Mouse (Mus musculus) liver, adult 2 months (tissue): Measurements from ENCODE around the gene Marc2. TPM values are rescaled to one million over a fixed set of nuclear protein-coding genes. Genes with fewer than 3 reads are reported as not detected.

ENCODE experiments used
- DNase-seq: peaks from one replicate; pipeline ENCODE4 v3.0.0-alpha.2; 2011; ENCODE audit warnings: low read depth, low spot score; ENCODE audit errors: extremely low read depth
- H3K27ac ChIP-seq: fragments of 200-500 bp; replicated peaks from 2 replicates; pipeline ENCODE4 v1.5.1; 2012; ENCODE audit warnings: low read depth, mild to moderate bottlenecking, control low read depth, inconsistent platforms, low read length; ENCODE audit not compliant: insufficient read depth
- H3K27me3 ChIP-seq: fragments of 200-500 bp; 2 replicates; pipeline ENCODE4 v1.6.1; 2012; ENCODE audit warnings: mild to moderate bottlenecking, moderate library complexity, low read length, inconsistent platforms; ENCODE audit not compliant: control insufficient read depth, insufficient read depth
- H3K36me3 ChIP-seq: fragments of 200-500 bp; 2 replicates; pipeline ENCODE4 v1.6.1; 2012; ENCODE audit warnings: low read length, inconsistent platforms; ENCODE audit not compliant: control insufficient read depth, insufficient read depth
- H3K4me1 ChIP-seq: fragments of 200-500 bp; 2 replicates; pipeline ENCODE4 v1.6.1; 2011; ENCODE audit warnings: low read length; ENCODE audit not compliant: control insufficient read depth, insufficient read depth
- H3K4me3 ChIP-seq: fragments of 200-500 bp; 2 replicates; pipeline ENCODE4 v1.5.1; 2011; ENCODE audit warnings: low read depth, mild to moderate bottlenecking, control low read depth, low read length, moderate library complexity; ENCODE audit not compliant: insufficient read depth
- H3K79me2 ChIP-seq: fragments of 200-500 bp; 2 replicates; pipeline ENCODE4 v1.6.1; 2012; ENCODE audit warnings: inconsistent platforms, mild to moderate bottlenecking, low read length, moderate library complexity; ENCODE audit not compliant: control insufficient read depth, insufficient read depth
- H3K9ac ChIP-seq: fragments of 200-500 bp; 2 replicates; pipeline ENCODE4 v1.6.1; 2012; ENCODE audit warnings: low read depth, mild to moderate bottlenecking, control low read depth, inconsistent platforms, low read length
- CTCF ChIP-seq: fragments of 200-500 bp; IDR thresholded peaks from 2 replicates; pipeline ENCODE4 v1.5.1; 2011; ENCODE audit warnings: low read depth, low read length, control low read depth
- POLR2A ChIP-seq: fragments of 200-500 bp; IDR thresholded peaks from 2 replicates; pipeline ENCODE4 v1.6.1; 2011; ENCODE audit warnings: low read length, control low read depth; ENCODE audit not compliant: insufficient read depth; ENCODE audit errors: extremely low read depth
- WGBS: fragments of 180-500 bp; shearing (Covaris S2); methylation state at CpG from one replicate; pipeline ENCODE4 v1.1.7; 2018; 5-methylcytosine and 5-hydroxymethylcytosine counted together
- polyA plus RNA-seq: library from polyadenylated mRNA; depleted of rRNA; stranded (reverse); fragments of >200 nt; gene quantifications from 2 replicates; pipeline ENCODE4 v1.2.3, GENCODE M21; 2012; rRNA removed
- total RNA-seq: library from RNA; depleted of rRNA; stranded (reverse); fragments of >200 nt; gene quantifications from 2 replicates; pipeline ENCODE4 v1.2.3, GENCODE M21; 2014; rRNA removed

The Marc2 gene
- total RNA-seq (563 and 653 TPM in 2 replicates), polyA plus RNA-seq (365 and 397 TPM in 2 replicates)

GRCm38 (mm10) chr1:184846092-184846750 is at the start of gene Marc2:
Gene Marc2, minus strand, starts transcription at chr1:184846451.
- Histone ChIP-seq H3K27ac (peak within 1 kb of the TSS; percentile 89), H3K79me2 (peaks cover 35% of the 10 kb centered on the region), H3K27me3 (no peaks in the 10 kb centered on the region), H3K9ac (peak within 1 kb of the TSS; percentile 95), H3K4me3 (peak within 1 kb of the TSS; percentile 88), H3K4me1 (peaks cover 18% of the 10 kb centered on the region), H3K36me3 (no peaks in the 10 kb centered on the region)
- peak; percentile 91 for DNase-seq
- 1% methylated on average over 18 of the region's 18 CpGs for WGBS
- no peak for TF ChIP-seq POLR2A
- no peak for TF ChIP-seq CTCF

- no peak overlapping the region for H3K27ac ChIP-seq
- no peak for DNase-seq
- no peaks in the 10 kb centered on the region for H3K79me2 ChIP-seq
- no peaks in the 10 kb centered on the region for H3K36me3 ChIP-seq
- no peaks in the 10 kb centered on the region for H3K4me1 ChIP-seq
- 75% methylated on average over 3 of the region's 3 CpGs for WGBS
- no peaks in the 10 kb centered on the region for H3K27me3 ChIP-seq
- no peak overlapping the region for H3K9ac ChIP-seq
- TF ChIP-seq CTCF (peak; percentile 44; the same call in 1 of the 2 replicates), POLR2A (no peak)
- no peak overlapping the region for H3K4me3 ChIP-seq
Observed at GRCm38 (mm10) chr1:184891998-184892397, 45.7 kb upstream of the Marc2 start.

DNA sequence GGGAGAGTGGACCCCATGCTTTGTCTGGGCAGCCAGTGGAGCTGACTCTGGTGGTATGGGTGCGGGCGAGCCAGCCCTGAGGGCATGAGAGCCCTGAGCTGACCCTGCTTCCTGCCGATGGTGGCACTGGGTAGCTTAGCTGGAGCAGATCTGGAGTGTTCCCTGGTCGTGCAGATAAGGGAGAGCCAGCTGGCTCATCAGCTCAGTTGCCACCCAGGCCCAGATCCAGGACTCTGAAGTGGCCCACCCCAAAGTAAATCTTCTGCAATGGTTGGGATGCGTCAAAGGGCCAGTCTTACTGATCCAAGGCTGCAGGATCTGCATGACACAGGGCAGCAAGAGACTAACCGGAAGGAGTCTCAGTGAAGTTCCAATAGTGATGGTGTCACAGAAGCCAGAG is 43.2 kb upstream of the Marc2 start:
- Histone ChIP-seq H3K27me3 (no peaks in the 10 kb centered on the region), H3K36me3 (no peaks in the 10 kb centered on the region), H3K79me2 (no peaks in the 10 kb centered on the region), H3K4me1 (no peaks in the 10 kb centered on the region), H3K4me3 (no peak overlapping the region), H3K27ac (no peak overlapping the region), H3K9ac (no peak overlapping the region)
- 66% methylated on average over 6 of the region's 6 CpGs for WGBS
- no peak for TF ChIP-seq POLR2A
- no peak for TF ChIP-seq CTCF
- DNase-seq: no peak

- Histone ChIP-seq H3K4me1 (peaks cover 2% of the 10 kb centered on the region; the same call in 1 of the 2 replicates), H3K27me3 (no peaks in the 10 kb centered on the region), H3K36me3 (no peaks in the 10 kb centered on the region), H3K9ac (no peak overlapping the region), H3K79me2 (peaks cover 13% of the 10 kb centered on the region; the same call in 1 of the 2 replicates), H3K27ac (no peak overlapping the region), H3K4me3 (no peak overlapping the region)
- no peak for DNase-seq
- TF ChIP-seq CTCF: no peak
- TF ChIP-seq POLR2A: no peak
- WGBS: 94% methylated on average over 1 of the region's 1 CpGs
Observed at GRCm38 (mm10) chr1:184886160-184886559, 39.9 kb upstream of the Marc2 start.

DNA sequence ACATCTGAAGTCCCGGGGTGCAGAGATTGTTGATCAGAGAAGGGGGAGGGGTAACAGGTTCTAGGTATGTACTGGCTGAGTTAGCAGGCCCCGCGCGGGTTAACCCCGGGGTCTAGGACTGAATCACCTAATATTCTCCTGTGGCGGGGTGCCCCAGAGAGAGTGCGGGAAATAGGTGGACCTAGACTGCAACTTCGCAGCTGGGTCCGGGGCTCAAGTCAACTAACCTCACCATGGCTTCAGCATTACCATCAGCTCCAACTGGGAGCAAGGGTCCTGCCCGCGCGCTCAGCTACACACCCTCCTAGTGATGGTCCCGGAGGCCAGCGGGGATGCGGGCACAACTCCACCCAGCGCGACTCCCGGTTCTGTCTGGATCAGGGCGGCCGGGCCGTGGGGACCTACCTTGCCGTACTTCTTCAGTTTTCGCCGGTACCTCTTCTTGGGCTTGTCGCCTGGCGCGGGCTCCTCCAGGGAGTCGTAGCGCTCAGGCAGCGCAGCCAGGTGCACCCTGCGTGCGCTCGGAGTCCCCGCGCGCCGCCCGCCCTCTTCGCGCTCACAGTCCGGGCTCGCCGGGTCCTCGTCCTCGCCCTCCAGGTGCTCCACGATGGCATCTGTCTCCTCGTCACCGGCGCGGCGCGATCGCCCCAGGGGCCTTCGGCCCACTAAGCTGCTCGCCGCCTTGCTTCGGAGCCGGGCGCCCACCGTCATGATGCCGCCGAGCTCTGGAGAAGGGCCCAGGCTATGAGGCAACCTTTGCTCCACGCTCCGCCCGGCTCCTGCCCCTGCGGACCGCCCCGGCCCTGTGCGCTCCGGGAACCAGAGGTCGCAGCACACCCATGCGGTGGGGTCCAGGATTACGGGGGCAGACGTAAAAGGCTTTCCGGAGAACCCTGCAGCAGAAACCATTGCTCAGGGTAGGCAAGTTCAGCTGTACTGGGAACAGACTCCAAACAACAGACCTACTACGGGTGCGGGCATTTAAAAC is 36.3 kb upstream of the Marc2 start, which contains the start of gene C130074G19Rik:
Gene C130074G19Rik, minus strand, starts transcription at position 938 of the 988 bp plus-strand sequence.
- DNase-seq: peak; percentile 74
- H3K27ac ChIP-seq: peak within 1 kb of the TSS; percentile 99

More for the DNA sequence above, 36.3 kb upstream of the Marc2 start, which contains the start of gene C130074G19Rik:
- peaks cover 29% of the 10 kb centered on the region for H3K4me1 ChIP-seq
- H3K27me3 ChIP-seq: no peaks in the 10 kb centered on the region
- 3% methylated on average over 77 of the region's 77 CpGs for WGBS
- H3K4me3 ChIP-seq: peak within 1 kb of the TSS; percentile 95
- H3K36me3 ChIP-seq: peaks cover 5% of the 10 kb centered on the region; the same call in 1 of the 2 replicates
- TF ChIP-seq CTCF (peak; percentile 84), POLR2A (peak; percentile 92)
- peaks cover 43% of the 10 kb centered on the region for H3K79me2 ChIP-seq
- H3K9ac ChIP-seq: peak within 1 kb of the TSS; percentile 97
